Mouse (Mus musculus) embryo, embryonic 9.5 days (tissue): ENCODE measurements around the gene Dnph1.
"Not testable (repeated sequence)": the region's sequence is repeated elsewhere in the genome, so short reads cannot be mapped to it uniquely, and the experiment has no call there.

ENCODE experiments used
- DNase-seq: peaks from one replicate; pipeline ENCODE4 v3.0.0-alpha.2; 2017; ENCODE audit errors: extremely low spot score

Gene Dnph1

GRCm38 (mm10) chr17:46496623-46497434 lies at the start of gene Dnph1:
Gene Dnph1, plus strand, starts transcription at chr17:46496711.
- DNase-seq: peak; percentile 88

GRCm38 (mm10) chr17:46452683-46453082 lies 43.8 kb upstream of the Dnph1 start:
- no peak for DNase-seq

- DNase-seq: no peak
Observed at GRCm38 (mm10) chr17:46453302-46453948, 43.1 kb upstream of the Dnph1 start.

GRCm38 (mm10) chr17:46453970-46454411 lies 42.5 kb upstream of the Dnph1 start:
- no peak for DNase-seq

GRCm38 (mm10) chr17:46454539-46454938 lies 42.0 kb upstream of the Dnph1 start:
- DNase-seq: no peak

- DNase-seq: no peak
Observed at GRCm38 (mm10) chr17:46455110-46455691, 41.3 kb upstream of the Dnph1 start.

GRCm38 (mm10) chr17:46457791-46458190 lies 38.7 kb upstream of the Dnph1 start:
- DNase-seq: no peak

GRCm38 (mm10) chr17:46458439-46458838 lies 38.1 kb upstream of the Dnph1 start:
- DNase-seq: no peak

GRCm38 (mm10) chr17:46460673-46461072 lies 35.8 kb upstream of the Dnph1 start:
- DNase-seq: peak; percentile 32

GRCm38 (mm10) chr17:46461347-46461746 lies 35.2 kb upstream of the Dnph1 start:
- DNase-seq: peak; percentile 31

GRCm38 (mm10) chr17:46462226-46462625 lies 34.3 kb upstream of the Dnph1 start:
- DNase-seq: no peak

GRCm38 (mm10) chr17:46467830-46468229 lies 28.7 kb upstream of the Dnph1 start:
- no peak for DNase-seq

GRCm38 (mm10) chr17:46476601-46477000 lies 19.9 kb upstream of the Dnph1 start:
- DNase-seq: no peak

- no peak for DNase-seq
Observed at GRCm38 (mm10) chr17:46477286-46477685, 19.2 kb upstream of the Dnph1 start.

- DNase-seq: peak; percentile 52
Observed at GRCm38 (mm10) chr17:46483561-46484001, 12.9 kb upstream of the Dnph1 start.

GRCm38 (mm10) chr17:46484021-46484431 lies 12.5 kb upstream of the Dnph1 start:
- peak; percentile 31 for DNase-seq

GRCm38 (mm10) chr17:46484461-46484875 lies 12.0 kb upstream of the Dnph1 start:
- peak; percentile 28 for DNase-seq

GRCm38 (mm10) chr17:46486995-46487394 lies 9.5 kb upstream of the Dnph1 start:
- no peak for DNase-seq

GRCm38 (mm10) chr17:46487431-46487830 lies 9.1 kb upstream of the Dnph1 start, which contains the start of gene Ttbk1:
Gene Ttbk1, minus strand, starts transcription at chr17:46487675.
- no peak for DNase-seq

- DNase-seq: no peak
Observed at GRCm38 (mm10) chr17:46495486-46495885, 1.0 kb upstream of the Dnph1 start.

GRCm38 (mm10) chr17:46496081-46496480 lies 430 bp upstream of the Dnph1 start:
- DNase-seq: not testable (repeated sequence)

GRCm38 (mm10) chr17:46497956-46498355 lies 1.4 kb downstream of the Dnph1 start:
- no peak for DNase-seq
